Mouse (Mus musculus) liver, embryonic 15.5 days (tissue): ENCODE results near the gene Adam10. TPM values are rescaled to one million over a fixed set of nuclear protein-coding genes. Genes with fewer than 3 reads are reported as not detected.
A peak's percentile ranks its signal among the peaks of the same experiment; 100 is the strongest.

Experiments used
- ATAC-seq: fragments of 200-750 bp; cut with Nextera tagmentation; 2 replicates; pipeline ENCODE4 v1.8.0; 2017; ENCODE audit warnings: moderate number of reproducible peaks, mild to moderate bottlenecking, moderate library complexity; ENCODE audit not compliant: insufficient read depth
- H3K27ac ChIP-seq: fragments of 300-500 bp; sonication (generic); replicated peaks from 2 replicates; pipeline ENCODE4 v1.5.1; 2015; ENCODE audit warnings: mild to moderate bottlenecking, inconsistent platforms
- H3K27me3 ChIP-seq: fragments of 300-500 bp; sonication (generic); 2 replicates; pipeline ENCODE4 v1.6.1; 2015; ENCODE audit warnings: mild to moderate bottlenecking, inconsistent platforms
- H3K36me3 ChIP-seq: fragments of 300-500 bp; sonication (generic); replicated peaks from 2 replicates; pipeline ENCODE4 v1.6.1; 2015; ENCODE audit warnings: moderate library complexity, mild to moderate bottlenecking, inconsistent platforms
- H3K4me1 ChIP-seq: fragments of 300-500 bp; sonication (generic); replicated peaks from 2 replicates; pipeline ENCODE4 v1.6.1; 2015; ENCODE audit warnings: inconsistent platforms
- H3K4me2 ChIP-seq: fragments of 300-500 bp; sonication (generic); 2 replicates; pipeline ENCODE4 v1.6.1; 2015; ENCODE audit warnings: moderate library complexity, mild to moderate bottlenecking, inconsistent platforms
- H3K4me3 ChIP-seq: fragments of 300-500 bp; sonication (generic); replicated peaks from 2 replicates; pipeline ENCODE4 v1.5.1; 2015; ENCODE audit warnings: mild to moderate bottlenecking, inconsistent platforms
- H3K9ac ChIP-seq: fragments of 300-500 bp; sonication (generic); 2 replicates; pipeline ENCODE4 v1.6.1; 2015; ENCODE audit warnings: moderate library complexity, mild to moderate bottlenecking, inconsistent platforms
- H3K9me3 ChIP-seq: fragments of 300-500 bp; sonication (generic); replicated peaks from 2 replicates; pipeline ENCODE4 v1.6.1; 2016; ENCODE audit warnings: inconsistent platforms
- WGBS: fragments of 180-500 bp; shearing (Covaris S2); methylation state at CpG from one replicate; pipeline ENCODE4 v1.1.7; 2015; ENCODE audit warnings: mixed read lengths; ENCODE audit not compliant: insufficient replicate concordance; 5-methylcytosine and 5-hydroxymethylcytosine counted together
- polyA plus RNA-seq: library from polyadenylated mRNA; unstranded; fragments of >200 nt; fragmentation: Nextera tagmentation; extraction: Ambion mirVana; gene quantifications from 2 replicates; pipeline ENCODE4 v1.2.1, GENCODE M21; 2015

Gene Adam10
- polyA plus RNA-seq, 1 experiment from 2014 or later = 71.9 TPM

DNA sequence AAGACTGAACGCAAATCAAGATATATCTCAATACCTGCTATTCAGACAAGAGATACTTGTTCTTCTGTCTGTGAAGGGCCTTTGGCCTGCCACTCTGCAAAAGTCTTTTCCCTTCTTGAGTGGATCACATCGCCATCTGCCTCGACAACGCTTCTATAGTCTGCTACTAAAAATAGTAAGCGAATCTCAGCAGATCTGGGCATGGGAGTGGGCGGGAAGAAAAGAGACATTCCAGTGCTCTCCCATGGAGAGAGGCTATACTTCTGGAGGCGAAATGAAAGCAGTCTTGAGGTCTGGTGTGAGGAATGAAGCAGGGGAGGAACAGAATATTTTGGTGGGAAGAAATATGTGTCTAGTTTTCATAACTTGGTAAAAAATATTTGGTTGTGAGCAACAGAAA is 109.9 kb downstream of the Adam10 start:
- H3K27me3 ChIP-seq = no peaks in the 10 kb centered on the region
- peaks cover 30% of the 10 kb centered on the region for H3K36me3 ChIP-seq
- no peaks in the 10 kb centered on the region for H3K9me3 ChIP-seq
- no peak overlapping the region for H3K9ac ChIP-seq
- no peak overlapping the region for H3K4me2 ChIP-seq
- ATAC-seq = no peak
- H3K4me3 ChIP-seq = no peak overlapping the region
- H3K27ac ChIP-seq = no peak overlapping the region
- H3K4me1 ChIP-seq = no peaks in the 10 kb centered on the region
- WGBS = 83% methylated on average over 7 of the region's 7 CpGs

DNA sequence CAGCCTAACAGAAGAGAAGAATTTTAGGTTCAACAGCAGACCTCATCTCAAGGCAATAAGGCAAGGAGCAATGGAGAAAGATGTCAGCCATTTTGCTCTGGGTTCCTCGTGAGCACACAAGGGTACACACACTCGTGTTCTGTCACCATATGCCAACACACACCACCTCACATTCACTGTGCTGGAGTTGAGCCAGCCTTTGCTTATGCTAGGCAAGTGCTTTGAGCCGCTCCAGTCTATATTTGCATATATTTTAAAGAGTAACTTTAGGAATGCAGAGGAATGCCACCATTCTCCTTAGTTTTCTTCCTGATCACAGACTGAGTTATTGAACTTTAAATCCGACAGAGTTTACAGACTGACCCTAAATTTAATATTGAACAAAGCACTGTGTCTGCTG is 111.8 kb downstream of the Adam10 start:
- H3K9me3 ChIP-seq = no peaks in the 10 kb centered on the region
- no peaks in the 10 kb centered on the region for H3K27me3 ChIP-seq
- no peak overlapping the region for H3K9ac ChIP-seq
- H3K4me1 ChIP-seq = peaks cover 3% of the 10 kb centered on the region; the same call in 1 of the 2 replicates
- no peak for ATAC-seq
- 85% methylated on average over 4 of the region's 4 CpGs for WGBS
- no peak overlapping the region for H3K4me2 ChIP-seq
- peaks cover 15% of the 10 kb centered on the region; the same call in 1 of the 2 replicates for H3K36me3 ChIP-seq
- H3K27ac ChIP-seq = no peak overlapping the region
- no peak overlapping the region for H3K4me3 ChIP-seq

DNA sequence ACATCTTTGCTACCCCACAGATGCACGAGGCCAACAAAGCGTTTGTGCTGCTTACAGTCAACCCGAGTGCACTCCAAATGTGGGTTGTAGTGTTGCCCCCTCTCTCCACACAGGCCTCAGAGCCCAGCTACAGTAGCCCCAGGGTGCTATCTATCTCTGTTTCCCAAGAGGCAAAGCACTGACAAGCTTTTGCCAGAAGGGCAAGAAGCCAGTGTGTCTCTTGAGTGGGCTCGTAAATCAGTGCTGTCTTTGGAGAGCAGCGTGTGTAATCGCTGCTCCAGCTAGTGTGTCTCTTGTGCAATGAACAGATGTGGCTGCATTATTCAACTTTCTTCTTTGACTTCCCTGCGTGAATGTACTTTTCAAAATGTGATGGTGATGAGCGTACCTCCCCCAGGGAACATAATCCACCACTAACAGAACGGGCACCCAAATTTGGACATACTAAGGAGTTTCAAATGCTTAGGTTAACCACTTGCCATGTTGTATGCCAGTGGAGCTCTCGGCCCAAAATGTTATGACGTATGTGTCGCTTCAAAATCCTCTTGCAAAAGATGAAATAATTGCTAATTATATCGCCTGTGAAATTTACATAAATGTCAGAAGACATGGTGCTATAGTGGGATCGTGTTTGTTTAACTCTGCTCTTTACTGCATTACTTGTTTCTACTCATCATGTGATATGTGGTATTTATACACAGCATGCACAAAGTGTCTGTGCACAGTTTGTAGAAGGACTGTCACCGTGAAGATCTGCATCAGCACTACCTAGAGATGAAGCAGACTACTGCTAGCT is 116.0 kb downstream of the Adam10 start:
- H3K9ac ChIP-seq = no peak overlapping the region
- no peak overlapping the region for H3K4me3 ChIP-seq
- 78% methylated on average over 15 of the region's 15 CpGs for WGBS
- H3K27me3 ChIP-seq = no peaks in the 10 kb centered on the region
- H3K9me3 ChIP-seq = no peaks in the 10 kb centered on the region
- no peak overlapping the region for H3K27ac ChIP-seq
- H3K4me1 ChIP-seq = peaks cover 3% of the 10 kb centered on the region; the same call in 1 of the 2 replicates
- H3K4me2 ChIP-seq = no peak overlapping the region
- H3K36me3 ChIP-seq = no peaks in the 10 kb centered on the region
- no peak for ATAC-seq

DNA sequence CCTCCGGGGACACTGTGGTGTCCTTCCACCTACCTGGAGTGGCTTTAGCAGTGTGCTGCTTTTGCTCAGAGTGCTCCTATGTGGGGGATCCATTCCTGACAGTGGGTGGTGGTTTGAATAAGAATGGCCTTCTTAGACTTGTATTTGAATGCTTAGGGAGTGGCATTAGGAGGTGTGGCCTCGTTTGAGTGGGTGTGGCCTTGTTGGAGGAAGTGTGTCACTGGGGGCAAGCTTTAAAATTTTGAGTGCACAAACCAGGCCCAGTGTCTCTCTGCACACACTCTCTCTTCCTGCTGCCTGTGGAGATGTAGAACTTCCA is 116.6 kb downstream of the Adam10 start:
- Histone ChIP-seq H3K4me2 (no peak overlapping the region), H3K9ac (no peak overlapping the region), H3K36me3 (no peaks in the 10 kb centered on the region), H3K4me1 (peaks cover 3% of the 10 kb centered on the region; the same call in 1 of the 2 replicates), H3K27me3 (no peaks in the 10 kb centered on the region), H3K9me3 (no peaks in the 10 kb centered on the region), H3K27ac (no peak overlapping the region), H3K4me3 (no peak overlapping the region)
- no peak for ATAC-seq
- WGBS = 54% methylated on average over 2 of the region's 2 CpGs

DNA sequence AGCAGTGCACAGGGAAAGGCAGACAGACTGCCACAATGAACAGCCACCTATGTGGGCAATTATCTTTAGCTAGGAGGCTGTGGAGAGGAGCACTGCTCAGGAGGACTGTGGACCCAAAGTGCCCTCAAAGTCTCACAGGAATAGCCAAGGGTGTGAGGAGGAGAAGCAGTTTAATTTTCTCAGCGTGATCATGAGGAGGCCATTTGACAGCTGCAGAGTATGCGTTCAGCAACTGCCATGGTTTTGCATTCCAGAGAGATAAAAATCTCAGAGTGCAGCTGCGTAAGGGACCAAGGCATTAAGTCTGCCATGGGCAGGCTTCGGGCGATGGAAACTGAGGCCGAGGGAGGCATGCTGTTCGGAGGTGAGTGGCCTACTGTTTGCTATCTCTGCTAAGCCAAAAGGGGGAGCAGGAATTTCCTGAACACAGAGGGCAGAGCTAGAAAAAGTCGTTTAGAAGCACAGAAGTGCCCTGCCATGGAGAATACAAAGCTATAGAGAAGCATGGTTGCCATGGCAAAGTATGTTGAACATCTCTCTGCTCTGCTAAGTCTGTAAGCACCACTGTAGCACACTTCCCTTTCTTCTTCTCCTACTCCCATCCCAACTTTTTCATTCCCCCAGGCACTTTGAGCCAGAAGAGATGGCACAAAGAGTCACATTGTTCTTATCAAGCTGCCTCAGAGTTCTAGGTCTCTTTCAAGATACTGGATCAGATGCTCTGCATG is 122.0 kb downstream of the Adam10 start:
- no peak overlapping the region for H3K27ac ChIP-seq
- H3K27me3 ChIP-seq = no peaks in the 10 kb centered on the region
- no peak overlapping the region for H3K9ac ChIP-seq
- 51% methylated on average over 8 of the region's 8 CpGs for WGBS
- no peak overlapping the region for H3K4me3 ChIP-seq
- H3K4me2 ChIP-seq = no peak overlapping the region
- no peaks in the 10 kb centered on the region for H3K9me3 ChIP-seq
- H3K36me3 ChIP-seq = no peaks in the 10 kb centered on the region; the same call in 1 of the 2 replicates
- no peak for ATAC-seq
- H3K4me1 ChIP-seq = peaks cover 17% of the 10 kb centered on the region

DNA sequence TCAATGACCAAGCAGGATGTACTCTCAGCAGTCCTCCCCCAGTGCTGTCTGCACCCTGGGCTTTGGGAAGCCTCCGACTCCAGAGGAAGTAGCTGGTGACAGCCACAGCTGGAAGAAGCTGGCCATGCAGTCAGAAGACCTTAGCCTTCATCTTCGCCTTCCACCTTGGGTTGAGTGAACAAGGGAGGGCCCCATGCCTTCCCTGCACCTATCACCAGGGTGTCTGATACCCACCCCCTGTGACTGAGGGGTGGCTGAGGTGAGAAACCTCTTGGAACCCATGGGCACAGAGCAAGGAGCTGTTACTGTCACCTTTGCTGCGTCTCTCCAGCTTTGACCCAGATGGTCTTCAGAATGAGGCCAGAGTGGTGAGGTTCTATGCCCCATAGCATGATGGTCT is 123.0 kb downstream of the Adam10 start:
- Histone ChIP-seq H3K4me3 (no peak overlapping the region), H3K4me1 (peaks cover 17% of the 10 kb centered on the region), H3K9ac (no peak overlapping the region; the same call in 1 of the 2 replicates), H3K4me2 (no peak overlapping the region), H3K36me3 (no peaks in the 10 kb centered on the region; the same call in 1 of the 2 replicates), H3K27me3 (no peaks in the 10 kb centered on the region), H3K9me3 (no peaks in the 10 kb centered on the region), H3K27ac (no peak overlapping the region)
- WGBS = 60% methylated on average over 3 of the region's 3 CpGs
- no peak for ATAC-seq

DNA sequence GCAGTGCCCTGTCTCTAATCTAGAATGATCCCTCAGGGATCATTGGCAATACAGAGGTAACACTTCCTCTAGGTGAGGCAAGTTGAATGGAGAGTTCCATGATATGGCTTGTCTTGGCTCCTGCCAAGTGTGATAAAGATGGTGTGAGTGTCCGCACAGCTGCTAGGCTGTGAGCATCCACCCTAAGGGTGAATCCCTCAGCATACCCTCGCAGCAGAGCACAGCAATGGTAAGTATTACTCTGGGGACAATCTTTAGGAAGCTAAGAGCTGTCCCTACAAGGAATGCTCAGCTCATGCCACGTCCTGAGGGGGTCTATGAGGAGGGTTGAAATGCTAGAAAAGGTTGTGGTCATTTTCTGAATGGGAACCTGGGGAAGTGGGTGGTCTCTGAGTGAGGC is 124.0 kb downstream of the Adam10 start:
- Histone ChIP-seq H3K9me3 (no peaks in the 10 kb centered on the region), H3K36me3 (no peaks in the 10 kb centered on the region; the same call in 1 of the 2 replicates), H3K4me2 (no peak overlapping the region), H3K4me3 (no peak overlapping the region), H3K4me1 (peaks cover 17% of the 10 kb centered on the region), H3K27ac (no peak overlapping the region), H3K9ac (no peak overlapping the region), H3K27me3 (no peaks in the 10 kb centered on the region)
- 59% methylated on average over 3 of the region's 3 CpGs for WGBS
- no peak for ATAC-seq

DNA sequence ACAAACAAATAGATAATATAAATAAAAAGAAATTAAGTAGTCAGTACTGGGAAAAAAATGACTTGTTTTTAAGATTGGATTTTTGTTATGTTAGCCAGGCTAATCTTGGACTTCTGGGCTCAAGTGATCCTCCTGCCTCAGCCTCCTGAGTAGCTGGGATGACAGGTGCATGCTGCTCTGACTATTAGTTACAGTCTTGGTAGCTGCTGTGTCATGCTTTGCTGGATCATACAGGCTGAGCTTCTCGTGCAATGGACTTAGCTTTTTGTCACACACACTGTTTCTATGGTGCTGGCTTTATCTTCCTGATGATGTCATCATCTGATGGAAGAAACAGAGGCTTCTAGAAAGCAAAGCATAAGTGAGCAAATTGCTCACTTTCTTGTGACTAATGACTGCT is 127.3 kb downstream of the Adam10 start:
- no peak overlapping the region for H3K27ac ChIP-seq
- no peak overlapping the region for H3K4me3 ChIP-seq
- ATAC-seq = no peak
- H3K9me3 ChIP-seq = no peaks in the 10 kb centered on the region
- no peak overlapping the region for H3K4me2 ChIP-seq
- no peaks in the 10 kb centered on the region; the same call in 1 of the 2 replicates for H3K36me3 ChIP-seq
- H3K9ac ChIP-seq = no peak overlapping the region
- peaks cover 18% of the 10 kb centered on the region for H3K4me1 ChIP-seq
- 28% methylated on average over 1 of the region's 1 CpGs for WGBS
- no peaks in the 10 kb centered on the region for H3K27me3 ChIP-seq

DNA sequence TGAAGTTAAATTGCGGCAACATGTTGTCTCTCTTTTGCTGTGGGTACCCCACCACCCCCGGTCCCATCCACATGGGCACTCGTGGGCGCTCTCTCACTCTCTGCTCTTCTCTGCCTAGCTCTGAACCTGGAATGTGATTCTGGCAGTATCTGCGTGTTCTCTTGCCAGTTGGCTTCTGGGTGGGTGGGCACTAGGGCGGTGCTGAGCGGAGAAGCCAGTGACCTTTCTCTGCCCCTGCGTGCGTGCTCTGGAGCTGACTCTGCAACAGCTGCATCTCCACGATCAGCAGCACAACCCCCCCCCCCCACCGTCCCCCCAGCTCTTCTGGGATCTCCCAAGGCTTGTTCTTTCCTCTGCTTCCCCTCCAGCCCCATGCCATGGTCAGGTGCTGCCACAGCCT is 128.9 kb downstream of the Adam10 start:
- H3K27me3 ChIP-seq = no peaks in the 10 kb centered on the region
- H3K9me3 ChIP-seq = no peaks in the 10 kb centered on the region
- 77% methylated on average over 10 of the region's 11 CpGs for WGBS
- H3K4me1 ChIP-seq = peaks cover 10% of the 10 kb centered on the region
- H3K4me2 ChIP-seq = no peak overlapping the region
- no peak overlapping the region for H3K27ac ChIP-seq
- H3K36me3 ChIP-seq = no peaks in the 10 kb centered on the region; the same call in 1 of the 2 replicates
- no peak overlapping the region for H3K4me3 ChIP-seq
- ATAC-seq = no peak
- H3K9ac ChIP-seq = no peak overlapping the region

DNA sequence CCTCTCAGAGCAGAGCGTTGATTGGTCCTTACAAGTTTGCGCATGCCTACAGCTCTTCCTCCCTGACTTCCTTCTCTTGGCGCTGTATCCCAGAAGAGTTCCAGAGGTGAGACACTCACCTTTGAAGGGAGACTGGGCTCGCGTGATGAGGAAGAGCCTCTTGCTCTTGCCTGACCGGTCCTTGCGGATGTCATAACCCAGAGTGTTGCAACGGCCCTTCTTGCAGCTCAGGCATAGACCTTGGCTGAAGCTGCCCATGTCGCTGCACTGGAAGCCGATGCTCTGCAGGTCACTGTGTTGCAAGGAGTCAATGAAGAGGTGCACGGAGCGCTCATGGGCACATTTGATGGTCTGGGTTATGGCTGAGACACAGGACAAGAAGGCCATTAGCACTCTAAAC is 133.8 kb downstream of the Adam10 start:
- H3K27ac ChIP-seq = no peak overlapping the region
- 82% methylated on average over 12 of the region's 12 CpGs for WGBS
- ATAC-seq = peak; percentile 29; the same call in 1 of the 2 replicates

DNA sequence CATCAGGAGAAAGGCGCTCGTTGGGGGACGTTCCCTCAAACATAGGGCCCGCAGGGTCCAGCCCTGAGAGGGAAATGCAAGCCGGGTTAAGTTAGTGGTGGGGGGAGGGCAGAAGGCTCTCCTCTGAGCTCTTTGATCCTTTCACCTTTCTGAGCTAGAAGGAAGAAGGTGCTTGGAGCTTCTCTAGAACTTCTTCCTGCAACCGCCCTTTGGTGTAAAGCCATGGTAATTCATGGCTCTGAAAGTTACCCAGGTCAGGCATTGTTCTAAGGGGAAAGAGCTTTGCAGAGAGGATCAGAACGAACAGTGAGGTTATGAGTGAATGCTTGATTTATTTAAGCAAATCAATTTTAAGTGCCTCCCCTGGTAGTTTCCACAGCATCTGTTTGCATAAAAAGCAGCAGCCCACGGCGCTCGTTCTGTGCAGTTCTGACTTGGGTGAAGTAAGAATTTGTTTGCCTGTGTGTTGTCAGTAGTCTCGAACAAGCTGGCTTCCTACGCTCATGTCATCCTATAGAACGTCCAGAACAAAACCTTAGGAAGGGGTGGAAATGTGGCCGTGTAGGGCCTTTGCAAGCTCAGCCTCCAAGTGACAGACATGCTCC is 138.0 kb downstream of the Adam10 start:
- Histone ChIP-seq H3K4me1 (peaks cover 7% of the 10 kb centered on the region; the same call in 1 of the 2 replicates), H3K27me3 (no peaks in the 10 kb centered on the region), H3K9ac (no peak overlapping the region), H3K27ac (no peak overlapping the region), H3K4me3 (no peak overlapping the region), H3K9me3 (no peaks in the 10 kb centered on the region), H3K4me2 (no peak overlapping the region), H3K36me3 (no peaks in the 10 kb centered on the region)
- WGBS = 76% methylated on average over 14 of the region's 14 CpGs
- ATAC-seq = no peak

More for the DNA sequence above, 133.8 kb downstream of the Adam10 start:
- no peak overlapping the region for H3K4me2 ChIP-seq
- no peaks in the 10 kb centered on the region for H3K27me3 ChIP-seq
- no peak overlapping the region for H3K4me3 ChIP-seq
- H3K4me1 ChIP-seq = peaks cover 11% of the 10 kb centered on the region; the same call in 1 of the 2 replicates
- no peaks in the 10 kb centered on the region for H3K36me3 ChIP-seq
- no peak overlapping the region for H3K9ac ChIP-seq
- no peaks in the 10 kb centered on the region for H3K9me3 ChIP-seq
